Mouse (Mus musculus) adrenal gland, adult 10 weeks (tissue): Measurements from ENCODE around the gene Pou5f1. TPM values are rescaled to one million over a fixed set of nuclear protein-coding genes. Genes with fewer than 3 reads are reported as not detected.

Experiments used
- polyA plus RNA-seq: library from polyadenylated mRNA; stranded (reverse); fragments of 350-450 nt; fragmentation: Illumina TruSeq; extraction: RNeasy Lipid Tissue Mini Kit (QIAGEN cat#74804); gene quantifications from one replicate; pipeline ENCODE4 v1.2.3, GENCODE M21; 2014; ENCODE audit warnings: low read depth, low replicate concordance

Pou5f1 gene
- not detected for polyA plus RNA-seq

DNA sequence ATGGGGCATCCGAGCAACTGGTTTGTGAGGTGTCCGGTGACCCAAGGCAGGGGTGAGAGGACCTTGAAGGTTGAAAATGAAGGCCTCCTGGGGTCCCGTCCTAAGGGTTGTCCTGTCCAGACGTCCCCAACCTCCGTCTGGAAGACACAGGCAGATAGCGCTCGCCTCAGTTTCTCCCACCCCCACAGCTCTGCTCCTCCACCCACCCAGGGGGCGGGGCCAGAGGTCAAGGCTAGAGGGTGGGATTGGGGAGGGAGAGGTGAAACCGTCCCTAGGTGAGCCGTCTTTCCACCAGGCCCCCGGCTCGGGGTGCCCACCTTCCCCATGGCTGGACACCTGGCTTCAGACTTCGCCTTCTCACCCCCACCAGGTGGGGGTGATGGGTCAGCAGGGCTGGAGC lies at the start of gene Pou5f1:
Gene Pou5f1 (plus strand): TSS at position 243 of the 400 bp plus-strand sequence.

DNA sequence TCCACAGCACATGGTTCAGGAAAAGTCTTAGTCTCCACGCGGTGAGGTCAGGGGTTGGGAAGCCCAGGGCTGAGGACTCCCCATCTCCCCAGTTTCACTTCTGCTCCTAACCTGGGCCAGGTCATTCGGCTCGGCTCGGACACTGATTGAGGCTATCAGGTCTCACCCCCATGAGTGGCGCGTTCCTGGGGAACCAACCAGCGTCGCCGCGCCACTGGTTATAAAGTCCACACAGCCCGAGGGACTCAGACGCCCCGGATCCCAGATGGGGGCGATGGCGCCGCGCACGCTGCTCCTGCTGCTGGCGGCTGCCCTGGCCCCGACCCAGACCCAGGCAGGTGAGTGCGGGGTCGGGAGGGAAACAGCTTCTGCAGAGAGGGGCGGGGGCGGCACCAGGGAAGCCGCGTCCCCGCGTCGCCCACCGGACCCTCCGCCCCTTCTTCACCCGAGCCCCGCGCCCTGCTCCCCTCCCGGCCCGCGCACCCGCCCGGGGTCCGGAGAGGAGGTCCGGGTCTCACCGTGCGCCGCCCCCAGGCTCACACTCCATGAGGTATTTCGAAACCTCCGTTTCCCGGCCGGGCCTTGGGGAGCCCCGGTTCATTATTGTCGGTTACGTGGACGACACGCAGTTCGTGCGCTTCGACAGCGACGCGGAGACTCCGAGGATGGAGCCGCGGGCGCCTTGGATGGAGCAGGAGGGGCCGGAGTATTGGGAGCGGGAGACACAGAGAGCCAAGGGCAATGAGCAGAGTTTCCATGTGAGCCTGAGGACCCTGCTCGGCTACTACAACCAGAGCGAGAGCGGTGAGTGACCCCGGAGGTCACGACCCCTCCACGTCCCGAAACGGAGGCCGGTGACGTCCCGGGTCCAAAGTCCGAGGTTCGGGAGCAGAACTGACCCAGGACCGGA lies 35.7 kb upstream of the Pou5f1 start, which contains the start of gene H2-Q10:
Gene H2-Q10 (plus strand): TSS at position 248 of the 910 bp plus-strand sequence.

DNA sequence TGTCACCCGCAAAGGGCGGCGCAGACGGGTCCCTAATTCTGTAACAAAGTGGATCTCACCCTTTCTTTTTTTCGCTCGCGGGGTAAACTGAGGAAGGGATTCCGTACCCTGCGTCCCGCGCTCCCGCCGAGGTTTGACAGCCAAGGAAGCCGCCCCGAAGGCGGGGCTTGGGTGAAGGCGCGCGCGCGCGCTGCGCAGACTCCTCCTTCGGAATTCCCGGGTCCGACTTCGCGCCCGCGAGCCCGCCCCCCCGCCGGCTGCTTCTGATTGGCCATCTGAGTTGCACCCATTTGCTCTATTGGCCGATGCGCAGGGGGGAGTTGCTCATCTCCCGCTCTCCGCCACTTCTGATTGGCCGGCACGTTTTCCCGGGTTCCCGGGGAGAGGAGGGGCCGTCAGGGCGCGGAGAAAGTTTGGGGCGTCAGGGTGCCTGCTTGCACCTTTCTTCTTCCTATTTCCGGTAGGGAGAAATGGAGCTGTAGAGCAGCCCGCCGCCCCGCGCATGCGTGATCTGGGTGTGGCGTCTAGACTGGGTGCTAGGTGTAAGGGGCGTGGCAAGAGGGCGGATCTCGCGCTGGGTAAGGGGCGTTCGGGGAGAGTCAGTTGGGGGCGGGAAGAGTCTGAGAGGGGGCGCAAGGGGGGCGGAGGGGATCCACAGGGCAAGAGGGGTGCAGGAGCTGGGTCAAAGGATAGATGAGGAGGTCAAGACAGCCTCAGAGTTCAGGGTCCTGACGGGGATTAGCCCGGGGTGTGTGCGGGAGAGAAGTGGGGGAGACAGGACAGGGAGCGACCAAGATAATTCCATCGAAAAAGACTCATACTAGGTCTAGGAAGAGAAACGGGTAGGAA lies 11.1 kb downstream of the Pou5f1 start, which contains the start of the genes Tcf19 and Cchcr1:
Gene Tcf19 (minus strand): TSS at position 173 of the 849 bp plus-strand sequence.
Gene Cchcr1 (plus strand): TSS at position 449 of the 849 bp plus-strand sequence.

DNA sequence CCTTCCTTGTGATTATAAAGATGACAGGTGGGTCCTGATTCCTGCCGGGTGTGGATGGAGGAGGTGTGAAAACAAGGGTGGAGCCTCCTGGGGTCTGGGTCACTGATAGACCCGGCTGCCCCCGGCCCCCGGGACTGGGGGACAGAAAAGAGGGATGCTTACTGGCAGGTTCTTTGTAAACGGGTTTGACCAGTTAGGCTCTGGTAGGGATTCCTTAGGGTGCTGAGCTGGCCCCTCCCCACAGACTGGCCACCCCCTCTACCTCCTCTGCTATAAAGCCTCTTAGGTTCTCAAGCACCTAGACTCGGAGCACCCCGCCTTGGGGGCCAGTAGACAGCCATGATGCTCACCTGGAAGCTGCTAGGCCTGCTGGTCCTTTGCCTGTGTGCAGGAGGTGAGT lies 27.1 kb downstream of the Pou5f1 start, which contains the start of gene Psors1c2:
Gene Psors1c2 (plus strand): TSS at position 301 of the 400 bp plus-strand sequence.

DNA sequence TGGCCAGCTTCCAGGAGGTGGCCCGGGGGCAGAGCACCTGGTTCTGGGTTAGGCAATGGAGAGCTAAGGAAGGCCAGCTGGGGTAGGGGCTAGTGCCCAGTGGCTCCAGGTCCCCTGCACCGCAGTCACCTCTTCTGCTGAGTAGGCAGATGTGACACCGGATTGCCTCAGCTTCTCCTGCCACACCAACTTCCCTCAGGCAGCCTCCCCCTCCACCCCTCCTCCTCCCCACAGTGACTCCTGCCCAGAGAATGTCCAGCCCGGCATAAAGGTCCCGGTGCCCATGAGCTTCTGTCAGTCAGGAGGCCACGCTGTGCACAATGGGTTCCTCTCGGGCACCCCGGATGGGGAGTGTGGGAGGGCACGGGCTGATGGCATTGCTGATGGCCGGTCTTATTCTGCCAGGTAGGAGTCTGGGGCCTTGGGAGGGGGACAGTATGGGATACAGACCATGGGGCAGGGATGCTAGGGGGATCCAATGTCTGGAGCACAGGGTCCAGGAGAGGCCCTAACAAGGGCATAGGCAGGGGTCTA lies 46.1 kb downstream of the Pou5f1 start, which contains the start of gene Cdsn:
Gene Cdsn (plus strand): TSS at position 248 of the 534 bp plus-strand sequence.

Other genes with a start within 250 kb of the Pou5f1 start
- 42.0 TPM for gene H2-D1, start 243.3 kb upstream of the Pou5f1 start, polyA plus RNA-seq
- not detected for gene H2-Q1, start 185.6 kb upstream of the Pou5f1 start, polyA plus RNA-seq
- gene H2-Q2, start 163.8 kb upstream of the Pou5f1 start, polyA plus RNA-seq, result 2.0 TPM
- 19.9 TPM for gene H2-Q4, start 126.4 kb upstream of the Pou5f1 start, polyA plus RNA-seq
- 3.8 TPM for gene H2-Q6, start 81.2 kb upstream of the Pou5f1 start, polyA plus RNA-seq
- gene H2-Q7, start 66.9 kb upstream of the Pou5f1 start, polyA plus RNA-seq, result 3.2 TPM
- 2.9 TPM for gene H2-Q10, start 35.9 kb upstream of the Pou5f1 start, polyA plus RNA-seq
- 1.7 TPM for gene Tcf19, start 10.8 kb downstream of the Pou5f1 start, polyA plus RNA-seq
- gene Cchcr1, start 11.1 kb downstream of the Pou5f1 start, polyA plus RNA-seq, result 0.41 TPM
- gene Psors1c2, start 27.2 kb downstream of the Pou5f1 start, polyA plus RNA-seq, result not detected
- not detected for gene Cdsn, start 46.1 kb downstream of the Pou5f1 start, polyA plus RNA-seq
- gene 2300002M23Rik, start 61.4 kb downstream of the Pou5f1 start, polyA plus RNA-seq, result not detected
- gene Sfta2, start 95.5 kb downstream of the Pou5f1 start, polyA plus RNA-seq, result not detected
- not detected for gene Gm9573, start 120.6 kb downstream of the Pou5f1 start, polyA plus RNA-seq
- gene Mucl3, start 137.7 kb downstream of the Pou5f1 start, polyA plus RNA-seq, result not detected
- 1.6 TPM for gene Vars2, start 161.6 kb downstream of the Pou5f1 start, polyA plus RNA-seq
- 3.0 TPM for gene Gtf2h4, start 167.7 kb downstream of the Pou5f1 start, polyA plus RNA-seq
- 4.3 TPM for gene Ddr1, start 198.6 kb downstream of the Pou5f1 start, polyA plus RNA-seq